Mouse (Mus musculus) lung, adult 2 months (tissue): ENCODE measurements around the gene Ap2a1.

Source experiments
- CTCF ChIP-seq: fragments of 200-500 bp; IDR thresholded peaks from 2 replicates; pipeline ENCODE4 v1.5.1; 2011; ENCODE audit warnings: mild to moderate bottlenecking, low read length, control low read depth; ENCODE audit not compliant: insufficient read depth
- POLR2A ChIP-seq: fragments of 200-500 bp; IDR thresholded peaks from 2 replicates; pipeline ENCODE4 v1.6.1; 2011; ENCODE audit warnings: low read depth, mild to moderate bottlenecking, control low read depth, low read length, borderline replicate concordance; ENCODE audit errors: extremely low read depth

- TF ChIP-seq CTCF, result no peak
- TF ChIP-seq POLR2A, result no peak
Measured at GRCm38 (mm10) chr7:44890737-44891136, 38.6 kb downstream of the Ap2a1 start.
